Mouse (Mus musculus) left cerebral cortex, adult 11 months (tissue): Measurements from ENCODE around the gene Edc4.

ENCODE experiments used
- DNase-seq: peaks from one replicate; pipeline ENCODE4 v3.0.0; 2022; ENCODE audit warnings: low spot score

Gene Edc4

DNA sequence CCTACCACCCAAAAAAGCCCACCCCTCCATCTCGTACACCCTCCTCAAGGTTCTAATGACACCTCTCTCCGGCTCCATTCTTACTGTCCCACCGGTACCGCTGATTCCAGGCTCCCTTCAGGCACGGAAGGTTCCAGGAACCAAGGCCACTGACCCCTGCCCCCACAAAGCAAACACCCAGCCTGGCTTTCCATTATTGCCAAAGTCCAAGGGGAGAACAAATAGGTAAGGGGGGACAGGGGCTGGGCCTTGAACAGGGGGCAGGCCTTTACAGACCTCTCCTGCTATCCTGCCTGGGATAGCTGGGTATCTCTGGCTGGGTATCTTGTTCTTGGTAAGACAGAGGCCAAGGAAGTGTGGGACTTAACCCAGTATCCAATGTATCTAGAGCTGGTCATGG, 61.9 kb downstream of the Edc4 start:
- no peak for DNase-seq

- no peak for DNase-seq
Observed at GRCm38 (mm10) chr8:105943321-105943739, 62.6 kb downstream of the Edc4 start, which contains the start of gene Lcat. TSS of gene Lcat (minus strand) at chr8:105943382.
